Mouse (Mus musculus): Measurements from ENCODE around the gene Tsc22d3.

DNA sequence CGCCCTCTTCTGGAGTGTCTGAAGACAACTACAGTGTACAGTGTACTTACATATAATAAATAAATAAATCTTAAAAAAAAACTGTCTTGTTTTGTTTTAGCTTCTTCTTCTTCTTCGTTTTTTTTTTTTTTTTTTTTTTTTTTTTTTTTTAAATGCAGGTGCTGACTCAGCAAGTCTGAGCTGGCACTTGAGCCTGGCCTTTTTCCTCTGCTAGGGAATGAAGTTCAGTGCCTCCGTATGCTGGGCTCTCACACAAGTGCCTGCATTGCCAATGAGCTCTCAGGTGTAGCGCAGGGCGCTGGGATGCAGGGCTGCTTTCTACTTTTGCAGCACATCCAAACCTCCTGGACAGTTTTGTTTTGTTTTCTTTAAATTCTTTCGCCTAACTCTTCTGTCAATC is 90.6 kb downstream of the Tsc22d3 start:
- TF ChIP-seq CTCF (conservative IDR thresholded peaks at IDR 0.05 in 1 of 2, IDR thresholded peaks at IDR 0.05 in 1 of 2; ENCODE audit: low read depth in 2 of 2, low read length in 2 of 2) = no peak
- TF ChIP-seq SIN3A (IDR thresholded peaks at IDR 0.05; ENCODE audit: low read length) = no peak
- TF ChIP-seq POLR2A (IDR thresholded peaks at IDR 0.05; ENCODE audit: low read depth, low read length) = no peak
- TF ChIP-seq MAX (IDR thresholded peaks at IDR 0.05; ENCODE audit: low read length) = no peak
- TF ChIP-seq MEF2A (IDR thresholded peaks at IDR 0.05; ENCODE audit: borderline replicate concordance, low read depth, low read length) = no peak
- no peak for TF ChIP-seq ETS1 (conservative IDR thresholded peaks at IDR 0.05; ENCODE audit: low read depth, low read length)
- no peak for TF ChIP-seq IRF4 (IDR thresholded peaks at IDR 0.05; ENCODE audit: low read depth, low read length)
- TF ChIP-seq TBP (conservative IDR thresholded peaks at IDR 0.05; ENCODE audit: low read depth, low read length) = no peak
- no peak for TF ChIP-seq ZMIZ1 (IDR thresholded peaks at IDR 0.05; ENCODE audit: low read depth, low read length)
- no peak for TF ChIP-seq BHLHE40 (IDR thresholded peaks at IDR 0.05; ENCODE audit: low read depth, low read length)

Measured in CH12.LX (cell line).